Mouse (Mus musculus) layer of hippocampus, postnatal 25 days (tissue): Measurements from ENCODE around the gene Scnn1b. TPM values are rescaled to one million over a fixed set of nuclear protein-coding genes. Genes with fewer than 3 reads are reported as not detected.

Source experiments
- DNase-seq, 2 experiments: peaks; one replicate each; pipeline ENCODE4 v3.0.0; 2022; ENCODE audit warnings: mixed read lengths in 2 of 2, low spot score in 1 of 2; ENCODE audit errors: extremely low spot score in 1 of 2
- total RNA-seq, 2 experiments: library from RNA; stranded (reverse); gene quantifications; 2 replicates each; pipeline ENCODE4 v1.2.3; 2021

Scnn1b gene
- not detected for total RNA-seq

GRCm38 (mm10) chr7:121864858-121865585 lies at the start of gene Scnn1b:
TSS of gene Scnn1b (plus strand) at chr7:121865038.
- no peak for DNase-seq

GRCm38 (mm10) chr7:121821632-121822031 lies 43.2 kb upstream of the Scnn1b start:
- no peak for DNase-seq

GRCm38 (mm10) chr7:121828481-121828880 lies 36.4 kb upstream of the Scnn1b start:
- DNase-seq = no peak

DNA sequence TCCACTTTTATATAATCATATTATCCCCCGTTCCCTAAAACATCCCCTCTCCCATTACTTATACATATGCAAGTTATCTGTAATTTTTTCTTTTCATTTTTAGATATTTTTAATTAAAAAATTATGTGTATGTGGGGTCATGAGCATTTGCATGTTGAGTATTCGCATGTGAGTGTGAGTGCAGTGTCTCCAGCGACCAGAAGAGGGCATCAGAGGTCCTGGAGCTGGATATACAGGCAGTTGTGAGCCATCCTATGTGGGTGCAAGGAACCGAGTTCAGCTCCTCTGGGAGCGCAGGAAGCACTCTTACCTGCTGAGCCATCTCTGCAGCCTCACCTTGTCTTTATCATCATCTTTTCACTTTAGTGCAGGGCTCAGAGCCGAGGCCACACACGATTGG lies 29.4 kb upstream of the Scnn1b start:
- DNase-seq = no peak

GRCm38 (mm10) chr7:121836827-121837226 lies 28.0 kb upstream of the Scnn1b start:
- DNase-seq = no peak

DNA sequence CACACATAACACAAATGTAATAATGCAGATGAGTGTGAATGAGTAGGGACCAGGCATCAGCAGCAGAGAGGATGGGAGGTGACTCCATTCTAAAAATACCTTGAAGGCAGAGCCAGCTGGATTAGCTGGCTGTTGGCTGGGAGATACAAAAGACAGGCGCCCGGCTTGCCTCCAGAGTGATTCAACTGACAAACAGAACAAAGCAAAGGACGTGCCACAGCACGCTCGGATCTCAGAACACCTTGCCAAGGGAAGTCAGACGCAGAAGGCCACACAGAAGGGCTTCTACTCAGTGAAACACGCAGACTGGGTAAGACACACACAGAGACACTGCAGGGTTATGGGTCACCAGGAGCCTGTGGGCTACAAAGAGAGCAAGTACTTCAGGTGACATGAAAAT lies 24.0 kb upstream of the Scnn1b start:
- DNase-seq = no peak

DNA sequence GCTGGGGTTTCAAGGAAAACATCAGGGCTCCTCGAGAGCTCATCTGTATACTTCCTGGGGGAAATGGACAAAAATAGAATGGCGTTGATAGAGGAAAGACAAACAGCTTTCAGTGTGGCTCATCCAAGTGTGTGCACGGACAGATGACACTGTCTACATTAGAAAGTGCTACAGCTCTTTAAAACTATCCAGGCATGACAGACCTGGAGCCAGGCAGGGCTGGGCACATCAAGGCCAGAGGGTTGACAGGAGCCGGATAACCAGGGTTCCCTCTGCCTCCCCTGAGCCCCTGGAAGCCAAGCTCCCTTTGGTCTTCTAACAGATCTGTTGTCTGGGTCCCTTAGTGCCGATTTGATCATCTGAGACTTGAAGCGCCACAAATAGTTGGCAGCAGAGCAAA lies 22.6 kb upstream of the Scnn1b start:
- DNase-seq = no peak

DNA sequence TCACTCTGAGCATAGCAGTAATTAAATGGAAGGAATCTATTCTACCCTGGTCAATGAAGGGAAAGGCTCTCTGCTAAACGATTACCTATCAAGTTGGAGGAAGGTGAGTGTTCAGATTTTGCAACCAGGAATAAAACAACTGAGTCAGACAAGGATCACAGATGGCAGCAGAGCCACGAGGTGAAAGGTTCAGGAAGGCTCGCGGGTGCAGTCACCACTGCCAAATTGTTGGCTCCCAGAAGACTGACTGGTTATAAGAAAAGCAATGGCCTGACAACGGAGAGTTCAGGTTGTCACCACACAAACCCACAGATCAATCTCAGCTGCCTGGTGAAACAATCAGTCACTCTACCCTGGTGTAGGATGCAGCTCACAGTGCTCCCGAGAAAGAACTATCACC lies 18.9 kb upstream of the Scnn1b start:
- DNase-seq = no peak

DNA sequence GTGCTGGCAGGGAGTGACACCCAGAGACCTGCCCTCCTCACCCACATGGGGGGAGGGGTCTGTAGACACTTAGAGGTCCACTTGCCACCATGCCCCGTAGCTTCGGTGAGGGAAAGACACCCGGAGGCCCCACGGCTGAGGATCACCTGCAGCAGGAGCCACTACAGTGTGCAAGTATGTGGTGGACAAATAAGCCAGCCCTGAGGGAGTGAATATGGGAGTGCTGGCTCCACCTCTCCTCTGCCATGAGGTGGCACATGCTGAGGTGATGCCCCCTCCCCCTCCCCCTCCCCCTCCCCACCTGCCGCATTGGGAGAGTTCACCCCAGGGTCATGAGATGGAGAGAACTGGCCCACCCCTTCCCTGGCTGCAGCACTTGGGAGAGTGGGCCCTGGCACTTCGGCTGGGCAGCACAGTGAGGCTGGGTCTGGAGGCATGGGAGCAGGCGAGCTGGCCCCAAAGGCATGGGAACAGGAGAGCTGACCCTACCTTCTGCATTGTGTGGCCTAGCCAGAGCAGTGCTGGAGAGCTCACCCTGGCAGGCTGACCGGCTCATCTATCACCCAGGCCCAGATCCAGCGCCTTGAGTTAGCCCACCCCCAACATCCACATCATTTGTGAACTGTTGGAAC lies 16.2 kb upstream of the Scnn1b start:
- no peak for DNase-seq

GRCm38 (mm10) chr7:121857177-121857884 lies 7.5 kb upstream of the Scnn1b start:
- no peak for DNase-seq

GRCm38 (mm10) chr7:121858939-121859338 lies 5.9 kb upstream of the Scnn1b start:
- DNase-seq = no peak

DNA sequence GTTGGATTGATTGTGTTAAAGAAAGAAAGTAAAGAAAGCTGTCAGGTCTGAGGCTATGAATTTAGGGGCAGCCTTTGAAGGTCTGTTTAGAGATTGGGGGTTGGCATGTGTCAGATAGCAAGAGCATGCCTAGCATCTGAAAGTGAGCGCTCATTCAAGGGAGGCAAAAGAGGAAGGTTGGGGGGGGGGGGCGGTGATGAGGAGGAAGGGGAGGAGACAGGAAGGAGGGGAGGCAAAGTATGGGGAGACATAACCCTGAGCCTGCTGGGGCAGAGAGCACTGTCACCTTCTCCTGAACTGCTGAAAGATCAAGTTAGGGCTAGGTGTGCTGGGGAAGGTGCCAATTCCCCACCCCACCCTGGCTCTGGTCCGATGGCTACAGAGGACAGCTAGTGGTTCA lies 6.8 kb downstream of the Scnn1b start:
- no peak for DNase-seq

GRCm38 (mm10) chr7:121873998-121874397 lies 9.2 kb downstream of the Scnn1b start:
- no peak for DNase-seq

- DNase-seq = no peak
These were observed 9.9 kb downstream of the Scnn1b start for GRCm38 (mm10) chr7:121874784-121875183.

DNA sequence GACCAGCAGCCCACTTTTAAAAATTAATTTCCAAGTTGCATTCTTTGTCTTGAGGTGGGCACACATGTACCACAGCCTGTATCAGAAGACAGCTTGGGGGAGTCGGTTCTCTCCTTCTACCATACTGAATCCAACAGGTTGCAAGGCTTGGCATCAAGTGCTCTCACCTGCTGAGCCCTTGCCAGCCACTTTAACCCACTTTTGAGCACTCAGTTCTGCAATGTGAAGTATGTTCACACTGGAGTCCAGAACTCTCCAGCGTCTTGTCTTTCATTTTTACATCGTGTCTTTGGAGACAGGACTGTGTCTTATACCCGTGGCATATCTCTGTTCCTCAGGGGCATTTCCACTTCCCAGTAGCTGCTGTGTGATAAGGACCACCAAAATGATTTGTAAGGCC lies 15.4 kb downstream of the Scnn1b start:
- DNase-seq = no peak

DNA sequence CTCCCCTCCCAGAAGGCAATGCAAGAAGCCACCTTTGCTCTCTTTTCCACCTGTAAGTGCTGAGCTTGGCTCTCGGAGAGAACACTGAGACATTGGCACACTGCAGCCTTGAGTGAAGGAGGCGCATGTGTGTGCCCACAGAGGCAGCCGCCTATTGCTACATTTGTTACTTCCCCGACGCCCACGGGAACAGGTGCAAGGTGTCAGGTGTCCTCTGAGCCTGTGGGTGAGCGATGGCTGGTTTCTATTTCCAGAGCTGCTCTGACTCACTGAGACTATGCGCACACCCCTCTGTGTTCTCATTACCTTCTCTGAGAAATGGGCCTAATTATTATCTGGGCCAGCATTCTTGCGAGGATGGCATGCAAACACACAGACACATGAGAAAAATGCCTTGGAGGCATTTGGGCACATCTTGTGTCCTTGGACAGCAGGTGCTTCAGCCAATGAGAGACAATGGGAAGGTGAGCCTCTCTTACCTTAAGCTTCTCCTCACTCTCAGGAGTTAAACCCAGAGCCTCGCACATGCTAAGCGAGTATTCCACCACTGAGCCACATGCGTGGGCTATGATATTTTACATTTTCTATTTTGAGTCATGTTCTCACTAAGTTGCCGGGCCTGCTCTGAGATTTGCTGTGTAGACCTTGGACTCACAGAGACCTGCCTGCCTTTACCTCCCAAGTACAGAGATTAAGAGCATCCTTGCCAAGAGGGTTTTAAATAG lies 26.0 kb downstream of the Scnn1b start:
- DNase-seq = no peak

DNA sequence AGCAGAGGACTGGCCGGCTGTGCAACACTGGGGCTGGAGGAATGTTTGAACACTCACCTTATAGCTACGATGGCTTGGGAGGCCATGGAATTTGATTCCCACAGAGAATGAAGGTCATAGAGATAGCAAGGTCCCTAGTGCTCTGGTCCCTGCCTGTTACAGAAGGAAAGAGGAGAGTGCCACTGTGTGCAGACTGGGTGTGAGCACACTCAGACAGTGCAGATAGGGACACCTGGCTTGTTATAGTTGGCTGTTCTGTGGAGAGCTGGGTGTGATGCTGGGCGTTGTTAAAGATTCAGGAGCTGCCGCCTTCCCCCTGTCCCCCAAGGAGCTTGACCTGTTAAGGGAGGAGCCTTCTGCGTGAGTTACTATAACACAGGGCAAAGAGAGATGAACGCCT lies 31.9 kb downstream of the Scnn1b start:
- DNase-seq = no peak

GRCm38 (mm10) chr7:121899311-121899710 lies 34.5 kb downstream of the Scnn1b start:
- peak in 1 of 2 experiments; percentile 47 for DNase-seq

DNA sequence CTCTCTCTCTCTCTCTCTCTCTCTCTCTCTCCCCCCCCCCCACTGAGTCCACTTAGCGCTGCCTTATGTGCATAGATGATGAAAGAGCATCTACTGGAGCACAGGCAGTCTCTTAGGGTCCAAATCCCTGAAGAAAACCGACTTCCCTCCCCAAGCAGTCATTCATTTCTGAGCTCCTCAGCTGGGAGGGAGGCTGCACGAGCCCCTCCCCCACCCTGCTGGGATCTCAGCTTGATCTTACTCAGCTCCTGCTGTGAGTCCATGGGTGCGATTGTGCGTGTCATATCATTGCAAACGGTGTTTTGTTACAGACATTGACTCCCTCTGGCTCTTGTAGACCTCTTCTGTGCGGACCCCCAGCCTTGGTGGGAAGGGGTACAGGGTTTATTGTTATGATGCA lies 35.1 kb downstream of the Scnn1b start:
- peak in 1 of 2 experiments; percentile 11 for DNase-seq

- no peak for DNase-seq
These were observed 38.0 kb downstream of the Scnn1b start for GRCm38 (mm10) chr7:121902757-121903411.
